Mouse (Mus musculus): ENCODE data around the gene Per3.

GRCm38 (mm10) chr4:151044944-151045570 lies 592 bp upstream of the Per3 start:
- no peak for TF ChIP-seq POLR2A (IDR thresholded peaks at IDR 0.05; ENCODE audit: borderline replicate concordance, low read depth, low read length)
- TF ChIP-seq CTCF (IDR thresholded peaks at IDR 0.05; ENCODE audit: low read depth, low read length), result no peak

Measured in bone marrow macrophage, adult 2 months (primary cell).